1 mouse cellular context compared by ENCODE assay signal in genomic region chr11:98942923-98943641, GRCm38 (mm10).
TF ChIP-seq lines count a peak whose summit lies in the region.

No protein-coding gene starts in this region.

TF ChIP-seq in MEL, 35 proteins besides CTCF, POLR2A, EP300 and RAD21 (continued from another document):
- 0 out of 2 replicates have a peak, but pooled peaks have one; percentile 22 for TF ChIP-seq MAZ (IDR thresholded peaks at IDR 0.05; ENCODE audit: low read depth, low read length)
